ENCODE assay signal across 7 mouse cellular contexts in genomic region chr9:13661768-13662623, GRCm38 (mm10).
DNase-seq lines count a peak whose midpoint lies in the region; ATAC-seq and TF ChIP-seq lines count a peak whose summit lies in the region.

No protein-coding gene starts in this region.

- no peaks in the 10 kb centered on the region for H3K27me3 ChIP-seq in ES-Bruce4 (ENCODE audit: control insufficient read depth, insufficient read depth, low read length, poor library complexity, severe bottlenecking)
- no peaks in the 10 kb centered on the region for H3K27me3 ChIP-seq in heart, embryonic 12.5 days (replicated peaks)
- H3K27me3 ChIP-seq in thymus, adult 2 months (ENCODE audit: control insufficient read depth, insufficient read depth, low read length) = no peaks in the 10 kb centered on the region

- no peak overlapping the region for H3K9ac ChIP-seq in ES-Bruce4 (ENCODE audit: low read depth, poor library complexity, severe bottlenecking)
- H3K9ac ChIP-seq in heart, embryonic 12.5 days = peak overlapping the region; percentile 44; the same call in 1 of the 2 replicates

- 0 out of 2 replicates have a peak, but pooled peaks have one; percentile 57 for TF ChIP-seq EP300 in ES-Bruce4 (IDR thresholded peaks at IDR 0.05; ENCODE audit: insufficient read depth, low read depth, low read length)

- under 1% methylated on average over 12 of the region's 12 CpGs for WGBS in heart, embryonic 12.5 days
- 45% methylated on average over 12 of the region's 12 CpGs for WGBS in thymus, adult 2 months

- peak; percentile 17 for DNase-seq in brain, embryonic 14.5 days (ENCODE audit: low read depth)
- peak; percentile 13 for DNase-seq in liver
- peak; percentile 16 for DNase-seq in retina, postnatal 1 day
- no peak for DNase-seq in thymus, adult 2 months
- DNase-seq in spleen, postnatal 10 days (ENCODE audit: low spot score in 2 of 2) = no peak

- 0 out of 2 replicates have a peak, but pooled peaks have one; percentile 52 for ATAC-seq in heart, embryonic 12.5 days (ENCODE audit: insufficient number of reproducible peaks, low FRiP score)

- no peaks in the 10 kb centered on the region for H3K9me3 ChIP-seq in ES-Bruce4 (replicated peaks; ENCODE audit: control insufficient read depth, insufficient read depth, low read length, poor library complexity, severe bottlenecking)
- no peaks in the 10 kb centered on the region for H3K9me3 ChIP-seq in heart, embryonic 12.5 days (replicated peaks)

- no peaks in the 10 kb centered on the region for H3K4me1 ChIP-seq in ES-Bruce4 (ENCODE audit: control insufficient read depth, insufficient read depth, low read length)
- H3K4me1 ChIP-seq in heart, embryonic 12.5 days (replicated peaks) = peaks cover 37% of the 10 kb centered on the region
- 0 out of 2 replicates have a peak, but pooled peaks cover 3% of the 10 kb centered on the region for H3K4me1 ChIP-seq in thymus, adult 2 months (replicated peaks; ENCODE audit: control insufficient read depth, insufficient read depth, low read length)

- H3K4me2 ChIP-seq in heart, embryonic 12.5 days = peak overlapping the region; percentile 66

- H3K4me3 ChIP-seq in ES-Bruce4 (ENCODE audit: low read depth, low read length) = peak overlapping the region; percentile 7
- peak overlapping the region; percentile 31 for H3K4me3 ChIP-seq in heart, embryonic 12.5 days
- no peak overlapping the region for H3K4me3 ChIP-seq in thymus, adult 2 months (ENCODE audit: control insufficient read depth, insufficient read depth, low read length)

- H3K36me3 ChIP-seq in ES-Bruce4 (ENCODE audit: control insufficient read depth, insufficient read depth, low read length, poor library complexity, severe bottlenecking) = no peaks in the 10 kb centered on the region
- no peaks in the 10 kb centered on the region for H3K36me3 ChIP-seq in heart, embryonic 12.5 days
- no peaks in the 10 kb centered on the region for H3K36me3 ChIP-seq in thymus, adult 2 months (ENCODE audit: control insufficient read depth, insufficient read depth, low read length)

- TF ChIP-seq POLR2A in ES-Bruce4 (IDR thresholded peaks at IDR 0.05; ENCODE audit: insufficient read depth, low read length) = no peak
- TF ChIP-seq POLR2A in brain, embryonic 14.5 days (IDR thresholded peaks at IDR 0.05; ENCODE audit: borderline replicate concordance, extremely low read depth, insufficient read depth, insufficient read length, poor library complexity, severe bottlenecking) = no peak
- no peak for TF ChIP-seq POLR2A in thymus, adult 2 months (IDR thresholded peaks at IDR 0.05; ENCODE audit: control insufficient read depth, extremely low read depth, insufficient read depth, low read length, poor library complexity)

- no peak for TF ChIP-seq CTCF in ES-Bruce4 (IDR thresholded peaks at IDR 0.05; ENCODE audit: low read depth, low read length)
- TF ChIP-seq CTCF in brain, embryonic 14.5 days (IDR thresholded peaks at IDR 0.05; ENCODE audit: borderline replicate concordance, extremely low read depth, insufficient read depth, insufficient read length) = no peak
- TF ChIP-seq CTCF in thymus, adult 2 months (IDR thresholded peaks at IDR 0.05; ENCODE audit: borderline replicate concordance, control insufficient read depth, extremely low read depth, insufficient read depth, low read length, poor library complexity) = no peak

- H3K27ac ChIP-seq in ES-Bruce4 (ENCODE audit: insufficient read depth, low read length) = peak overlapping the region; percentile 87
- peak overlapping the region; percentile 68 for H3K27ac ChIP-seq in heart, embryonic 12.5 days (ENCODE audit: poor library complexity, severe bottlenecking)
- no peak overlapping the region for H3K27ac ChIP-seq in thymus, adult 2 months (ENCODE audit: control insufficient read depth, insufficient read depth, low read length)

Comparison
In these comparisons a context has a peak if more than half of its experiments do, and no peak if none do; other contexts are left out.
1. DNase-seq: peak in brain, embryonic 14.5 days (single experiment), liver (single experiment) and retina, postnatal 1 day (single experiment); none in thymus, adult 2 months (single experiment) and spleen, postnatal 10 days (0 of 2).